Mouse (Mus musculus) cerebellum, postnatal 14 days (tissue): ENCODE results near the gene Cog6.
A peak's percentile ranks its signal among the peaks of the same experiment; 100 is the strongest.
"Not testable (repeated sequence)": the region's sequence is repeated elsewhere in the genome, so short reads cannot be mapped to it uniquely, and the experiment has no call there.

Experiments
- DNase-seq, 2 experiments: peaks; one replicate each; pipeline ENCODE4 v3.0.0; 2021; ENCODE audit warnings: mixed read lengths in 2 of 2

The Cog6 gene

DNA sequence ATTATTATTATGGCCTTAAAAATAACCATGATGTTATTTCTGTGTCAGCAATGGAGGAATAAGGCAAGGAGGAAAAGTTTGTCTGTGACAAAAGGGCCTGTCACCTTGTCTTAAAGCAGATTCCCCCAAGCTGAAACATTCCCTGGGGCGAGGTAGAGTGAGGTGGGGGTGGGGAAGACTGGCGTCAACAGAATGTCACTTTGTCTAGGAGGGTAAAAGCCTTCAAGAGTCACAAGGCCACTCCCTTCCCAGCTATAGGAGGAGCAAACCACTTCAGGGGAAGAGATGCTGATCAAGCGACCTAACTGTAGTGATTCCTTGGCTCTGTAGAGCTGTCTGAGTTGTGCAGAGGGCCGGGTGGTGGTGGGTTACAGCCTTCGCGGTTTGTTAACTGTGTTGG is 14.5 kb upstream of the Cog6 start:
- DNase-seq = no peak

DNA sequence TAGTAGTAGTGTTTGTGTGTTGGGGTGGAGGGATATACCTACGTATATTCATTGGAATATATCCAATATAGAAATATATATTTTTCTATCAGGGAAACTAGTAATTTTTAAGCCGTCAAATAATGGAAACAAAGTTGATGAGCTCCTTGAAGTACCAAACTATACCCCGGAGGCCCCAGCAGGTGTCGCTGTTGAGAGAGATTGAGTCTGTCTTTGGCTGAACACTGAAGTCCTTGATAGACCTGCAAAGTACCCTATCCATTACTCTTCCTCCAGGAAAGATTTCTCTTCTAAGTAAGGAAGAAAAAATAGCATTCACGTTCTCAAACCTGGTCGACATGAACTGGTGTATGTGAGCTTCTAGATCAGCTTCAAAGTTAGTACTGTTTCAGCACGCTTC is 12.0 kb upstream of the Cog6 start:
- peak; percentile 86 to 90 for DNase-seq

DNA sequence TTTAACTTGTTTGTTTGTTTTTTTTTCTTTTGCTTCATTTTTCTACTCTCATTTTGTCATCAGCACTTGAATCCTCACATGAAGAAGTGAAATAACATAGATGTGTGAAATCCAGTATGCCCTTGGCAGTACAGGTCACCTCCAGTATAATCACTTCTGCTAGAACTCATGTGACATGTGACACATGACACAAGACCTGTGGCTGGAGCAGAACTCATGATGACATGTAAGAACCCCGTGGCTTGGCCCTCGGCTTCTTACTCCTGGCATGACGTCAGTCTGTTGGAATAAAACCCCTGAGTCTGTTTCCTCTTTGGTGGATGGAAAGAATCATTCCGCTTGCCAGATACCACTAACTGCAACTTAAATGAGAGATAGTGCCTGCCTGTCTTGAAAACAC is 10.3 kb upstream of the Cog6 start:
- DNase-seq = no peak

DNA sequence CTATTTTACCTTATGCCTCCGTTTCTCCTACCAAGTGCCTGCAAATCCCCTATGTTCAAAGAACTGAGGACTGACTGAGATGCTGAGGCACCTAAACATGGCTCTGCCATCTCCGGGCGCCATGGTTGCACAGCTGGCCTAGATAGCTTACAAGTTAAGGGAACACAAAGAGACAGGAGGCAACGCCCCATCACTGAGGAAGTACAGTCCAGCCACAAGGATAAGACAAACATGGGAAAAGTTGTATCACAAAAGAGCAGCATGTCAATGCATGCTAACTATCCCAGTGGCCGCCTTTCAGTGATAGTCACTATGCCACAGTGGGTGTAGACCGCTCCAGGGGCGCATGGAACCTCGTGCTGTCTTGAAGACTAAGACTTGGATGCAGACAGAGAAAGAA is 9.6 kb downstream of the Cog6 start:
- no peak for DNase-seq

DNA sequence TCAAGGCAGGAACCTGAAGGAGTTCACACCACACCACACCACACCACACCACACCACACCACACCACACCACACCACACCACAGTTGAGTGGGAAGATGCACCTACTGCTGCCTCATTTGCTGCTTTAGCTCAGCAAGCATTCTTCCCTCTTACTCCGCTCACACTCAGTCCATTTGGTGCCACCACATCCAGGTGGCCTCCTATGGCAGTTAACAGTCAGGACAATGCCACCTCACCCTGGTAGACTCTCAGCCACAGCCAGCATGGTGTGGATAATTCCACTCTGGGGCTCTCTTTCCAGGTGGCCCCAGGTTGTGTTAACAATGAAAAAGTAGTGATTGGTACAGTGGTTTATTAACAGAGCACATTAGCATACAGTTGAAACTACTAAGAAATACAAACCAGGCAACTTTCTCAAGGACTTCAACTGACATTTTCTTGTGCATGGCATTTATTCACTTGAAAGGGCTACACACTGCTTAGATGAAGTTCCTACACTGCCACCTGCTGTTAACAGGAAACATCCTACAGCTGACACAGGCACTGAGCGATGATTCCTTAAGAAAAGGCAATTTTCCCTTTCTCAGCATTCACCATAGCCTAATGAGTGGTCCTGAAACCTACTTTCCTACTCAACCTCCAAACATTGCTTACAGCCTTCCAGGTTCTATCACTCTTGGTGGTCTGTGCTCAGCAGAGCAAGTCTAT is 12.5 kb downstream of the Cog6 start:
- no peak for DNase-seq

DNA sequence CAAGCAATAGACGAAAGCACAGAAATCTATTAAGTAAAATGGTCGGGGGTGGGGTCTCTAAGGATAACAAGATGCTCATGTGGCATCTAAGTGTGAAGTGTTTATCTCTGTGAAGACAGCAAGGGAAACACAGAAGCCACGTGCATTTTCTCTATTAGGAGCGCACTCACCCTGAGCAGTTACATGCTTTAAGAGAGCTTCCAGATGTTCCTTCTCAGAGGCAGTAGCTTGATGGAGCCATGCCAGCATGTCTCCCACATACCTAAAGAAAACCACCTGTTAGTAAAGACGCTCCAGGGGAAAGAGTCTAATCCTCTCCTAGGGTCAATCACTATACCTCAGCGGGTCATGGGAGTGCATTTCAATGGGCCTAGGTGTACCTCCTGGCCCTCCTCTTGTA is 15.0 kb downstream of the Cog6 start:
- DNase-seq = no peak

DNA sequence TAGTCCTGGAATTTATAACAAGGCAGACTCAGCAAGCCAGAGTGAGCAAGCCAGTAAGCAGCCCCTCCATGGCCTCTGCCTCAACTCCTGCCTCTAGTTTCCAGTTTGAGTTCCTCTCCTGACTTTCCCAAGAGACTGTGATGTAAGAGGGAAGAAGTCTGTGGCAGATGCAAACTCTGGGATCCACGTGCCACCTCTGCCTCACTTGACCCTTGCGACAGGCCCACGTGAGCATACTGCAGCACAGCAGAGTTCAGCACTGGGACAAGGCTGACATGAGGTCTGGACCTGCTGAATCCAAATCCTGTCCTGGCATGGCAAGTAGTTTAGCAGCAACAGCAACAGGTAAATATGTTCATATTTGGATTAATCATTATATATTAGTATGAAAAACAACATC is 17.0 kb downstream of the Cog6 start:
- no peak for DNase-seq

DNA sequence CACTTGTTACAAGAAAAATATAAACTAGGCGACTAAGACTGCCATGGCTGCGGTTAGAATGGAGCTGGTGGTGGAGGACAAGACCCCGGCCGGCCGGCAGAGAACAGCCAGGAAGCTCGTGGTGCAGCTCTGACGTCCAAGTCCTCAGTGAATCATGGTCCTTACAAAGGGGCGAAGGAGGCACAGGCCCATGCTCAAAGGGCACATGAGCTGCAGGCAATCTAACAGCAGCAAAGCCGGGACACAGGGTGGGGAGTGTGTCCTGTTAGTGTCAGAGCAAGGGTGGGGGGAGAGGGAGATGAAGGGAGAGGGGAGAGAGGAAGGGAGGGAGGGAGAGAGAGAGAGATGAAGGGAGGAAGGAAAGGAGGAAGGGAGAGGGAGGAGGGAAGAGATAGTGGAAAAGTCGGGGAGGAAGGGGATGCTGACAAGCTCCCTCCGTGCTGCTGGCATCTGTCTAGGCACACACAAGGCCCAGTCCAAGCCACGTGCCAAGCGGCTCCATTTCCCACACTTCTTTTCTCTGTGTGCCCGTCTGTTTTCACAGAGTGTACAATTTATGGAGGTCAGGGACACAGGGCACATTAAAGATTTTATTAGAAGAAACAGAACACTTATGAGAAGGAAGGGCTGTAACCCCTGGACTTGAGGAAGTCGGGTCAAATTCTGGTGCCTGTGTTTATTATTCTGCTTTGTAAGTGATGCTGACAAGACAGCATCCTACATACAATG is 17.9 kb downstream of the Cog6 start:
- no peak for DNase-seq

DNA sequence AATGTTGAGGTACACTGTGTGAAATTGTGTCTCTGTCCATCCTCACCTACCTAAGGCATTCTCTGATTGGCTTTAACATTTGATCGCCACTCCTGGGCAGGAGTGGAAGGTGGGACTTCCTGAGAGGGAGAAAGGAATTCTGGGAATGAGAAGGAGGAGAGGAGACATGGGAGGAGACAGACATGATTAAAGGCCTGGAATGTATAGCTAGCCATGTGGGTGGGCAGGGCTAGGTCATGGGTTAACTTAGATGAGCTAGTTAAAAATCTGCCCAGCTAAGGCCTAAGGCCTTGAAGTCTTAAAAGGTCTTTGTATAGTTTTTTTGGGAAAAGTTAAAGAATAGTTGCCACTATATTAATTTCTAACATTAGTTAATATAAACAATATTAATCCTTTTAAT is 19.7 kb downstream of the Cog6 start:
- DNase-seq = no peak

DNA sequence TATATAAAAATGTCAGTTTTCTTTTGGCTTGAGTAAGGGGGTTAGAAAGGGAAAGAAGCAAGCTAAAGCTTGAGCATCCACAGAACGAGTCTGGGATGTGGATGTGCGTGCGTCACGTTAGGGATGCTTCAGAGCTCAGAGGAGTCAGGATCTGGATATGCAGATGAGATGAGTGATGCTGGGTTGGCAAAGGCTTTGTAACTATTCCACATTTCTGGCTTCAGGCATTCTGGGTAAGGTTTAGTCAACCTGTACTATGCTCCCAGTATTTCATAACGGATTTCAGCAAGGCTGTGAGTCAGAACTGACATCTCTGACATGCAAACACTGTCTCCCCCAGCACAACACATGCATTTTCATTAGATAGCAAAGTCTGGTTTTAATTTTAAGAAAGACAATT is 20.4 kb downstream of the Cog6 start:
- no peak for DNase-seq

DNA sequence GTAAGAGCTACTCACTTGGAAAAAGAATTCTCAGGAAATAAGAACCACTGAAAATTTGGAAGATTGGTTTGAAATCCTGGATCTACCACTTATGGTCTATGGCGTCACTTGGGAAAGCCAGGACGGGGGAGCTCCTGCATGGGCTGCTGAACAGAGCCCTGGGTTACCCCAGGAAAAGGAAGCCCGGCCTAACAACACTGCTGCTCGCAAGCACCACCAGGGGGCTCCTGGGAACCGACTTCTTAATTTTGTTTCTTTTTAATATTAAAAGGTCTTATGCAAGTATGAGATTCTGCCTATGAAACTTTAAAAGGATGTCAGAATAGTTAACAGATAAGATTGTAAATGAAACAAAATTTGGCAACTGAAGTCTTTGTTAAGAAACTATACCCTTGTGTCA is 22.4 kb downstream of the Cog6 start:
- no peak for DNase-seq

DNA sequence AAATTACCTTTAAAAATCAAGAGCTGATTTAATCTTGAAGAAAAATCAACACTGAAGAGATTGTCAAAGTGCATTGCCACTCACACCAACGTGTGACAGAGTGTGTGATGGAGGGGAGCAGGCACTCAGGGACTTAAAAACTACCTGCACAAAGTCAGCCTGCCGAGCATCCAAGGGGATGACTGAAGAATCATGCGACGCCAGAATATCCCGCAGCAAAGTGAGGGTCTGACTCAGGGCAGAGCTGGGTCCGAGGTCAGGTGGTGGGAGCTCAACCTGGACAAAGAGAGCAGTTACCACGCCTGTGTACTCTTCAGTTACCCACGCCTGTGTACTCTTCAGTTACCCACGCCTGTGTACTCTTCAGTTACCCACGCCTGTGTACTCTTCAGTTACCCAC is 23.7 kb downstream of the Cog6 start:
- no peak for DNase-seq

DNA sequence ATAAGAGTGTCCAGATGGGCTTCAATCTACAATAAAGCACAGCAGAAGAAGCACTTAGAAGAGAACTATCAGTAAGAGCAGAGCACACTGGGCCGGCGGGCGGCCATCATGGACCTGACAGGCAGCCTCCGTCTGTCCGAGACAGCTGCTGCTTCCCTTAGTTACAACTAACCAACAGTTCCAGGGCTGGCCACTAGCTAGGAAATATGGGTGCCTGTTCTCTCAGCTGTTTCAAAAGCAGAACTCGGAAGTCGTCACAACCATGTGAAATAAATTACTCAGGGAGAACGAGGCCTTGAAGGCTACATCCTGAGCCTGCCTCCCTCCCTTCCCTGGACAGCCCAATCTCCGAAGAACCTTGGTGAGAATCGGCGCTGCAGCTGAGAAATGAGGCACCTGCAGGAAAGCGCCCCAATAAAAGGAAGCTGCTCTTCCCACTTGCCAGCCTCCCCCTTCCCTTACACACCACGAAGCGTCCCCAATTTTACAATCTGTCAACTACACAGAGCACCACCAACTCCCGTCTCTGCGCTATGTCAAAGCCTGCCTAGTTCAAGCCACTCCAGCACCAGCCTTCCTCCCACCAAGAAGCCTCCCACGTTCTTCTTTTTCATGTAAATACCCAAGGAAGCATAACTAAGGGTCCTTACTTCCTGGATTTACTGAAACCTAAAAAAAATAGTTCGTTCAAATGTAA is 26.8 kb downstream of the Cog6 start:
- no peak for DNase-seq

DNA sequence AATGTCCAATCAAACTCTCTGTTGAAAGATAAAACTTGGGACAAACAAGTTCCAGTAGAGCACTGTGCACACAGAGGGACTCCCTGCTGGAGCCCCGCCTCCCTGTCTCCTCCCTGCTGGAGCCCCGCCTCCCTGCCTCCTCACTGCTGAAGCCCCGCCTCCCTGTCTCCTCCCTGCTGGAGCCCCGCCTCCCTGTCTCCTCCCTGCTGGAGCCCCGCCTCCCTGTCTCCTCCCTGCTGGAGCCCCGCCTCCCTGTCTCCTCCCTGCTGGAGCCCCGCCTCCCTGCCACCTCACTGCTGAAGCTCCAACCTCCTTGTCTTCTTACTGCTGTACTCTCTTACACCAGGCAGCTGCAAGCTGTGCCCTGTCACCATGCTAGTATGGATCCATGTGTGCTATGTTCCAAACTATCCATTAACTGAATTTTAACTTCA is 31.5 kb downstream of the Cog6 start:
- DNase-seq = not testable (repeated sequence)

DNA sequence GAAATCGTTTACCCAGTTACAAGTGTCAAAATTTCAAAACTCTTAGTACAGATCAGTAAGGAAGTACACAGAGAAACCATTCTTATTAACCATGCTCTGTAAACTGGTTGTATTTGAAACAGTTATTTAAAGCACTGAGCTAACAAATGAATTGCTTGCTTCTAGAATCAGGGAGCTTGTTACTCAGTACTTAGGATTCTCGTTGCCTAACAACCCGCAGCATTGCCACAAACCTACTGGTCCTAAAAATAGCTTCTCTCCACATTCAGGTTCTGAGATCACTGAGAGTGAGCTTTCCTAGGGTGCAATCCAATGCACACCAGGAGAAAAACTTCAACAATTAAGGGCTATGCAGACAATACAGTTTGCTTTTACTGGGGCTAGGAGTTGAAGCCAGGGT is 33.3 kb downstream of the Cog6 start:
- DNase-seq = no peak

DNA sequence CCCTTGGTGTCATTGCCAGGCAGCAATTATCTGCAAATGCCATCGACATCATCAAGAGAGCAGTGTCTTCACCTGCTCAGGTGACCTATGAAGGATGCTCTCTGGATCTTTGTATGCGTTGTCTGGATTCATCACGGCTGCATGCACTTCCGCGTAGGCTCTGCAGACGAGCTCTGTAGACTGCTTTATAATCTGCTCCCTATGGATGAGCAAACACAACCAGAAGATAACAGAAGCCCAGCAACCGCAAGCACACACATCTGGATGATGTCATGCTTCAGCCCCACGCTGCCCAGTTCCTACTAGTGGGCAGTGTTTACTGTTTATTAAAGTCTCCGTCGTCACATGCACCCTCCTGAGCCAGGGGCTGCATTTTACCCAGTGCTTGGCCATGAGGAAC is 34.0 kb downstream of the Cog6 start:
- no peak for DNase-seq

DNA sequence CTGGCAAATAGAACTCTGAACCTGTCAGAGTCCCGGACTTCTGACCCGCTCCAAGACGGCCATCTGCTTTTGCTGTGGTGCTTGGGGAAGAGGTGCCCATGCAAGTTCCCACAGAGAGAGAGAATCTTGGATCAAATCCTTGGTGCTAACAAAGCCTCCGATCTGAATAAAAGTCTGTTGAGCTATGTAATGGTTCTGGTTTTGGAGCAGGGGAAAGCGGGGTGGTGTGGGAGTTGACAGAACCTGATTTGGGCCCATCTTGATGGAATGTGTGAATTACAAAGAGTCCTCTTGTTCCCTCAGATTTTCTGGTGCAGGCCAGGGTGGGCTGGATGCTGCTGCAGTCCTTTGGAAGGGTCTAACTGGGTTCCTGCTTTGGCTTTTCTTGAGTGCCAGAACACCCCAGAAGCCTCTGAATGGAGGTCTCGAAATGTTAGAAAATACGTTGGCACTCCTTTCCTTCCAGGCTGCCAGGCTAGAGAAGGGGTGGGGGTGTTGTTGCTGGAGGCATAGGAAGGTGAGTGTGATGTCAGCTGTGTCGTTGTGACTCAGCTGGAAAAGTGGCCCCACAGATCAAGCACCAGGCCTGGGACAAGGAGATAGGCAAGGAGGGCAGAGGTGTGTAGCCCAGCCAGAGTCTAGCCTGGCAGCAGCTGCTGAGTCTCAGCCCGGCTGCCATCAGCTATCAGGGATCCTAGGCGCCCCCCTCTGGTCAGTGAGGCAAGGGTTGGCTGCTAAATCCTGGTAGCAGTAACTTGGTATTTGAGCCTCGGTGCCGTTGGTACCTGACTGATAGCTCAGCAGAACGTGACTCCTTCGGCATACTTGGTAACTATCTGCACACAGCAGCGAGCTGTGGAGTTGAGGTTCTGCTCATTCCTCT is 42.1 kb downstream of the Cog6 start:
- DNase-seq = peak; percentile 89 to 93

DNA sequence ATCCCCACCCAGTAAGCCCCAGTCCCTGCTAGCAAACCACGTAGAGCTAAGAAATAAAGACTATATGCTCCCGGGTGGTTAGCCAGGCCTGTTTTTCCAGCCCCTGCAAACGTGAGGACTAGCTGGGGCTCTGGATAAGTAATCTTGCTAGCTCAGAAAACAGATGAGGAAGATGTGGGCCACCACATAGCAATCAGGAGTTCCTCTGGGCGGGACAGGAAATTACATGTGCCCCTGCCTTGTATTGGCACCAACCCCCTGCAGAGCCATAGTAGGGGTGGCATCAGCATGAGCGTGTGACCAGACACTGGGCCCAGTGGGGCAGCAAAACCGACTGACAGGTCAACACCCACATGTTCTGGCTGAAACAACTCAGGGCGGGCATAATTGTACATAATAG is 44.1 kb downstream of the Cog6 start:
- no peak for DNase-seq

DNA sequence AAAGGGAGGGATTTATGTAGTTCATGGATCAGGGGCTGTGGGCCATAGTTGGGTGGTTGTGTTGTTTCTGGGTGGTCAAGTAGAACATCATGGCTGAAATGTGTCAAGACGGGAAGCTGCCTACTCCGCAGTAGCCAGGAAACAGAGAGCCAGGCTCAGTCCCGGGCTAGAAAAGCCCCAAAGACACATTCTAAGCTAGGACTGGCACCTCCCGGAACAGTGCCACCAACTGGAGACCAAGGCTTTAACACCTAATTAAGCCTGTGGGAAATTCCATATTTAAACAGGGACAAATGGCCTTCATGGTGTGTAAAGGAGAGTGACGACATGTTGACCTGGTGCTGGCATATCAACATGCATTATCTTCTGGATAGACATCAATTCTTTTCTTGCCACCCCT is 50.0 kb downstream of the Cog6 start:
- no peak for DNase-seq

DNA sequence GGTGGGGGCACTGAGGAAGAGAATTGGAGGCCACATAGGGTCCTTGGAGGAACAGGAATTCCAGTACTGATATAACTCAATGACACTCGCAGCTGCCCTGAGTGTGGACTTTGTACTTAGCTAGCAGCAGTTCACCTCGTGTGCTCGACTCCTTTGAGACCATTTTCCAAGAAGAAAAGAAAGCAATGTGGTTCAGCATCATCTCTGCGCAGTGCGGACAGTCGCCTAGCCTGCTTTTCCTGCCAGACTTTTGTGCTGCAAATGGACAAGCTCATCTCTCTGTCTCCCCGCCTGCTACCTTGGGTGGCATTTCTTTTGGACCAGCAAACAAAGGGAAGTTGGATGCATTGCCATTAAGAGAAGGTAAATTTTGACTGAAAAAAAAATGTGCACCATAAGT is 52.8 kb downstream of the Cog6 start:
- no peak for DNase-seq

DNA sequence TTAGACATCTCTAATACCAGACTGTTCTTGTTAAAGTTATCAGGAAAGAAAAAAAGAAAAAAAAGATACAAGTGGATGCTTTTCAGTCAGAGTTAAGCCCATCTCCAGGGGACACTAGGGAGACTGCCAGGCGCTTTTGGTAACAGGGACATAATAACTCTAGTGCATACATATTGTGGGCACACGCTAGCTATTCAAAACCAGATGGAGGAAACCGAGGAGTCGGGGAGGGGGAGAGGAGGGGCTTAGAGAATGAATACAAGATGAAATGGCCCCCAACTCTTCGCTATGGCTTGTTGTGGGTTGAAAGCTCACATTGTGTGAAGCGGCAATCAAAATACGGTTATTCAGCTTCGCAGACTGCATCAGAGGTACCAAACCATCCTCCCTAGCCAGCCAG is 53.6 kb downstream of the Cog6 start:
- DNase-seq = no peak

DNA sequence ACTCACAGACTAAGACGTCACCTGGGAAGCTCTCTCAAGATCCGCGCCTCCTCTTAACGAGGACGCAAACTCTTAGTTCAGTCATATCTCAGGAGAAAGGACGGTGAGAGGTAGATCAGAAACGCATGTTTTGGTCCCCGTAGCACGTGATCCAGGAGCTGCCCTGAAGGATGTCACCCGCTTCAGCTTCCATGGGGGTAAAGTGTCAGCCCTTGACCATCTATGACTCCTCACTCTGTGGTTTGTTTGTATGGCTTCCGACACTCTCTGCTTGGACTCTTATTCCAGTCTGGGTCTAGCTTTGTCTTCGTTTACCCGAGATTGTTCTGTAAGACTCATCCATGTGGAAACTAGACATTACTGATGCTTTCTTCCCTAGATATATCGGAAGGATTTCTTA is 54.6 kb downstream of the Cog6 start:
- DNase-seq = no peak

DNA sequence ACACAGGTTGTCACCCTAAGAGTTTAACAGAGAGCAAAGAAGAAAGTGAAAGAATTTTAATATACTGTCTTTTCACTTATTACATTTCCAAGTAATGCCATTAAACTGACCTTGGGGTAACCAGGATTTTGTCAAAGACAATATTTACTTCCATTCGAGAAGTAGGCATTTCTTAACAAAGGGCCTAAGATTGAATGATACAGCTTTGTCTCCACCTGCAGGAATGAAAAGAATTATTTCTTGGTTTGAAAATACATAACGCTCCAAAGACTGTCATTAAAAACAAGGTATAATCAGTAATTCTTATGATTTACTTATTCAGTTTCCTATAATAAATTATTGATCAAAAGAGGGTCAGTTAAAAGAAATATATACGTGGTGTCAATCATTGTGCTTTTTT is 55.4 kb downstream of the Cog6 start:
- no peak for DNase-seq
